Mouse (Mus musculus) stomach, postnatal 0 days (tissue): ENCODE measurements around the gene Gprin3.

Source experiments
- CTCF ChIP-seq: IDR thresholded peaks from 2 replicates; pipeline ENCODE4 v1.5.1; 2016; ENCODE audit warnings: antibody characterized with exemption, low read depth, mild to moderate bottlenecking, moderate library complexity
- EP300 ChIP-seq: optimal IDR thresholded peaks from 2 replicates; pipeline ENCODE3; 2016; ENCODE audit warnings: antibody characterized with exemption

- no peak for TF ChIP-seq CTCF
- TF ChIP-seq EP300: no peak
Measured at GRCm38 (mm10) chr6:59435906-59436305, 9.8 kb upstream of the Gprin3 start.
